Mouse (Mus musculus): ENCODE results near the gene Syne1. TPM values are rescaled to one million over a fixed set of nuclear protein-coding genes. Genes with fewer than 3 reads are reported as not detected.
"Not testable (repeated sequence)": the region's sequence is repeated elsewhere in the genome, so short reads cannot be mapped to it uniquely, and the experiment has no call there.

The Syne1 gene
- total RNA-seq, 2 experiments from 2014 or later, result 54.5 to 67.7 TPM

DNA sequence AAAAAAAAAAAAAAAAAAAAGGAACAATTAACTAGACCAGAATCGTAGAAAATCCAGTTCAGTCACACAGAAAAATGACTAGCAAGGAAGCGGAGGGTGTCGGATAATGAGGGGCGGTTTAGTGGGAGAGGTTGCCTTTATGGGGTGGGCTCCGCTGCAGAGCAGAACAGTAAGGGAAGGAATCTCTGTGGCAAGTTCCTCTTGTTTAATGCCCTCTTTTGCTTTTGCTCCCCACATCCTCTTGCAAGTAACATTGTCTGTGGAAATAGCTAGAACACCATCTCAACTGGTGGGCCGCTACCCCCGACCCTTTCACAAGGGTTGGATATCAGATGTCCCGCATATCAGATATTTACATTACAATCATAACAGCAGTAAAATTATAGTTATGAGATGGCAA lies 37.1 kb downstream of the Syne1 start:
- no peak for TF ChIP-seq CTCF (IDR thresholded peaks at IDR 0.05)
- intact Hi-C loops (cut with DNase I), result loop anchor here (10.0 kb wide), 1 partner anchor 81 kb away; the partner anchor contains the start of gene Myct1
- Histone ChIP-seq H3K27ac (no peak overlapping the region), H3K4me3 (no peak overlapping the region)
- no peak for DNase-seq

GRCm38 (mm10) chr10:5512285-5512684 lies 39.0 kb downstream of the Syne1 start:
- Histone ChIP-seq H3K4me3 (no peak overlapping the region), H3K27ac (no peak overlapping the region)
- intact Hi-C loops (cut with DNase I), result loop anchor here (1.0 to 10.0 kb wide), 2 partner anchors 38 to 83 kb away; partner anchors contain the start of gene Myct1
- peak; percentile 28 for DNase-seq
- TF ChIP-seq CTCF (IDR thresholded peaks at IDR 0.05), result peak; percentile 61

- TF ChIP-seq CTCF (IDR thresholded peaks at IDR 0.05), result no peak
- no peak overlapping the region for H3K27ac ChIP-seq
- intact Hi-C loops (cut with DNase I), result loop anchor here (10.0 kb wide), 1 partner anchor 83 kb away; the partner anchor contains the start of gene Myct1
- no peak for DNase-seq
- no peak overlapping the region for H3K4me3 ChIP-seq
Observed at GRCm38 (mm10) chr10:5511403-5511802, 39.9 kb downstream of the Syne1 start.

DNA sequence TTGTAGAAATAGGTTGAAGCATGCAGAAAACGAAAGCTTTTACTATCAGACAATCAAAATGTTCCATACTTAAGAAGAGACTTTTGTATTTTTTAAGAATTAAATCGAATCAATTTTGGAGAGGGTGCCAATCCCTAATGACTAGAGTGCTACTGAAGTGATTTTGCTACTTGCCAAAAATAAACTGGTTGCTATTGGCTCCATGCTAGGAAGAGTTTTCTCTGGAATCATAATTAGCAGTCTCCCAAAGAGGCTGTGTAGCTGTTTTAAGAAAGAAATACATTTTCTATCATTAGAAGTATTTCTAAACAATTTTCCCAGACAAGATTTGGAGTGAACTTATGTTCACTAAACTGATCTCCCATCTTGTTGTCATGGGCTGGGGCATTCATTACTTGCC lies 43.8 kb downstream of the Syne1 start:
- no peak for TF ChIP-seq CTCF (IDR thresholded peaks at IDR 0.05)

DNA sequence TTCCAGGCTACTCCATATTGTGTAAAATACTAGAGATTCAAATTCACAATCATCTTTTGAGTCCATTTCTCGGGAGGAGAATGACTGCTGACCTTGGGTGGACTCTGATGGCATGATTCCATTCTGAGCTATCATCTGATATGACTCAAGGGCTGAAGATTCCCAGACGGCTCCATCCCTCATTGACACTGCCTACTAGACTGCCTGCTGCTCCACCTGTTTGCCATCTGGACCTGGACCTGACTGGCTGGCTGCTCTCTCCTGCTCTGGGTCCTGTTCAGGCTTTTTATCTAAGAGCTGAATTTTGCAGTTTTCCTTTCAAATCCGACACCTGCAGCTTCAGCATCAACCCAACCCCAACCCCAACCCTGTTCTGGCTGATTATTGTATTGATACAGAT lies 46.5 kb downstream of the Syne1 start:
- TF ChIP-seq CTCF (IDR thresholded peaks at IDR 0.05), result no peak
- intact Hi-C loops (cut with DNase I), result no loop called here

More for the DNA sequence above, 43.8 kb downstream of the Syne1 start:
- Histone ChIP-seq H3K4me3 (no peak overlapping the region), H3K27ac (no peak overlapping the region)
- no peak for DNase-seq
- intact Hi-C loops (cut with DNase I), result no loop called here

DNA sequence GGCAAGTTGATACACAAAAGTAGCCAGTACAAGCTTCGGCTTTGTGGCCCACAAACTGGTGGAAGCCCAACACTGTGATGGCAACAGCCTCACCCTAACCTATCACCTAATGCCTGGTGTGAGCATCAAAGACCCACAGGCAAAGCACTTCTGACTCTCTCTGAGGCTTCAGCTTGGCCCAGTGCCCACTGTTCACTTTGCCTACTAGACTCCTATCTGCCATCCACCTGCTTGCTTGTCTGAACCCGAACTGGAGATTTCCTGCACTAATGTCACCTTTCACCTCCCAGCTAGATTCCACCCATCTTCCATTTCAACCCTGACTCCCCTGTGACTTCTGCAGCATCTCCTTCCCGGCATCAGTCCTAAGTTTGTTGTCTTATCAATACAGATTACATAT lies 47.4 kb downstream of the Syne1 start:
- intact Hi-C loops (cut with DNase I), result no loop called here
- DNase-seq, result no peak
- TF ChIP-seq CTCF (IDR thresholded peaks at IDR 0.05), result no peak
- Histone ChIP-seq H3K27ac (no peak overlapping the region), H3K4me3 (no peak overlapping the region)

More for the DNA sequence above, 46.5 kb downstream of the Syne1 start:
- Histone ChIP-seq H3K27ac (no peak overlapping the region), H3K4me3 (no peak overlapping the region)
- DNase-seq, result no peak

DNA sequence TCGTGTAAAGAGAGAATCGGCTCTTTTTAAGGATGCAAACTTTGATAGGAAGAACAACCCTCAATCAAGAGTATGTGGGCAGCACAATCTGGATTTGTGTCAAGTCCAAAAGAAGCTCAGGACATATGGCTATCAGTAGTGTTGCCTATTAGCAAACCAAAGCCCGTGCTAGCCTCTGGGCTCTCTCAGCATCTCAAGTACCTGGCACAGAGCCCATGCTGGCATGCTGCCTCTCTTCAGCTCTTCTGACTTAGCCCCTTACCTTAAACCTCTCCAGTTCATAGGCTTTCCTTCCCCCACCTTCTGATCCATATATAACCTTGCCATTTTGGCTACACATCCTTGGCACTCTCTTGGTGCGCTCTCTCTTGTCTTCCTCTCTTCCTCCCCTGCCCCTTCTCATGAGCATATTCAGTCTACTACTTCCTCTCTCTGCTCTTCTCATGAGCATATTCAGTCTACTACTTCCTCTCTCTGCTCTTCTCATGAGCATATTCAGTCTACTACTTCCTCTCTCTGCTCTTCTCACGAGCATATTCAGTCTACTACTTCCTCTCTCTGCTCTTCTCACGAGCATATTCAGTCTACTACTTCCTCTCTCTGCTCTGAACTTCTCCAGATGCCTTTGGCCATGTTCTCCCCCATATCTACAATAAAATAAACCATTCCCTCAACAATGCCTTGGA lies 51.5 kb downstream of the Syne1 start:
- DNase-seq; intact Hi-C loops (cut with DNase I); H3K27ac ChIP-seq; H3K4me3 ChIP-seq: not testable (repeated sequence)

DNA sequence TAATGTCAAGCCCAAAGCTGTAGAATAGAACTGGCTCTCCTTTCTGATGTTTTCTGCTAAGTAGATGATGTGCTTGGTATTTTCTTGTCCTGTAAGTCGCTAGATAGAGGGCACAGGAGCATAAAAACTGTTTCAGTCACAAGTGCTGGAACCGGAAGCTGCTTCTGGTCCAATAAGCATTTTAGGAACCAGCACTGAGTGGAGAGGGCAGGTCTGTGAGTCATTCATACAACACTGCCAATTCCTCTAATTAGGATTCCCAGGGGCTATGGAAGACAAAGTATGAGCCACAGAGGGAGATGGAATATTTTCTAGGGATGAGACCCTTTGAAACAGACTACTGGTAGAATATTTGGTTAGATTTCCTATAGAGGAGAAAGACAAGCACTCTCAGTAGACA lies 53.4 kb downstream of the Syne1 start:
- intact Hi-C loops (cut with DNase I), result no loop called here
- no peak for DNase-seq
- TF ChIP-seq CTCF (IDR thresholded peaks at IDR 0.05), result no peak
- H3K4me3 ChIP-seq, result no peak overlapping the region
- H3K27ac ChIP-seq, result peak overlapping the region; percentile 31

- Histone ChIP-seq H3K27ac (no peak overlapping the region), H3K4me3 (no peak overlapping the region)
- intact Hi-C loops (cut with DNase I), result no loop called here
- no peak for TF ChIP-seq CTCF (IDR thresholded peaks at IDR 0.05)
- no peak for DNase-seq
Observed at GRCm38 (mm10) chr10:5491050-5491449, 60.2 kb downstream of the Syne1 start.

GRCm38 (mm10) chr10:5490029-5490428 lies 61.3 kb downstream of the Syne1 start:
- no peak for DNase-seq
- H3K27ac ChIP-seq, result no peak overlapping the region
- no peak overlapping the region for H3K4me3 ChIP-seq
- peak; percentile 62 for TF ChIP-seq CTCF (IDR thresholded peaks at IDR 0.05)
- intact Hi-C loops (cut with DNase I), result no loop called here

GRCm38 (mm10) chr10:5488097-5488496 lies 63.2 kb downstream of the Syne1 start:
- TF ChIP-seq CTCF (IDR thresholded peaks at IDR 0.05), result no peak
- Histone ChIP-seq H3K4me3 (no peak overlapping the region), H3K27ac (no peak overlapping the region)
- intact Hi-C loops (cut with DNase I), result loop anchor here (10.0 kb wide), 1 partner anchor 67 kb away; the partner anchor contains the start of gene Syne1
- no peak for DNase-seq

- peak overlapping the region; percentile 4; the same call in 1 of the 2 replicates for H3K4me3 ChIP-seq
- no peak for TF ChIP-seq CTCF (IDR thresholded peaks at IDR 0.05)
- no peak overlapping the region for H3K27ac ChIP-seq
- intact Hi-C loops (cut with DNase I), result loop anchor here (5.0 to 10.0 kb wide), 2 partner anchors 74 to 151 kb away; partner anchors contain the start of gene Syne1
- no peak for DNase-seq
Observed at GRCm38 (mm10) chr10:5480552-5481550, 70.4 kb downstream of the Syne1 start.
